17 mouse cellular contexts compared by ENCODE assay signal in genomic region chr7:28814306-28815034, GRCm38 (mm10). TPM values are rescaled to one million over a fixed set of nuclear protein-coding genes. Genes with fewer than 3 reads are reported as not detected.
A peak's percentile ranks its signal among the peaks of the same experiment; 100 is the strongest.
DNase-seq lines count a peak whose midpoint lies in the region; ATAC-seq and TF ChIP-seq lines count a peak whose summit lies in the region.
"Had no signal": no experiment of that assay in that cellular context is flagged by ENCODE, and none has a peak within 500 bp of the region (broad histone marks: within the 10 kb centered on the region; RNA-seq: fewer than 3 reads in every experiment).

No protein-coding gene starts in this region.

- TF ChIP-seq CTCF in heart, adult 2 months (IDR thresholded peaks at IDR 0.05), result no peak
- no peak for TF ChIP-seq CTCF in layer of hippocampus, adult 2 months (conservative IDR thresholded peaks at IDR 0.05)

- H3K36me3 ChIP-seq in heart, adult 2 months (ENCODE audit: control insufficient read depth, insufficient read depth, low read length), result peaks cover 58% of the 10 kb centered on the region
- peaks cover 72% of the 10 kb centered on the region for H3K36me3 ChIP-seq in ES-E14 (ENCODE audit: control insufficient read depth, insufficient read depth, low read length, poor library complexity, severe bottlenecking)
- H3K36me3 ChIP-seq in limb, embryonic 10.5 days, result peaks cover 78% of the 10 kb centered on the region

- no peaks in the 10 kb centered on the region for H3K27me3 ChIP-seq in heart, adult 2 months (ENCODE audit: control insufficient read depth, insufficient read depth, low read length)
- H3K27me3 ChIP-seq in limb, embryonic 10.5 days (ENCODE audit: low read depth, poor library complexity, severe bottlenecking), result no peaks in the 10 kb centered on the region
- H3K27me3 ChIP-seq: heart, embryonic 15.5 days; neural tube, embryonic 15.5 days had no signal

- intact Hi-C loops in heart, adult 2 months (cut with DNase I), result loop anchor here (5.0 kb wide), 1 partner anchor 432 kb away; the partner anchor contains the start of gene Zfp36
- intact Hi-C loops in heart, postnatal 10 days (cut with DNase I), result loop anchor here (5.0 kb wide), 1 partner anchor 143 kb away; no protein-coding TSS in a partner anchor

- 36% methylated on average over 5 of the region's 5 CpGs for WGBS in heart, adult 2 months
- WGBS in limb, embryonic 10.5 days, result 90% methylated on average over 5 of the region's 5 CpGs

- H3K27ac ChIP-seq in heart, adult 2 months, result peak overlapping the region; percentile 99
- H3K27ac ChIP-seq in layer of hippocampus, adult 2 months, result peak overlapping the region; percentile 58; the same call in 1 of the 2 replicates
- H3K27ac ChIP-seq in ES-E14 (ENCODE audit: insufficient read depth, low read depth, low read length, poor library complexity, severe bottlenecking), result no peak overlapping the region
- no peak overlapping the region for H3K27ac ChIP-seq in limb, embryonic 10.5 days
- H3K27ac ChIP-seq: hindbrain, embryonic 14.5 days; neural tube, embryonic 15.5 days had no signal

- no peak for TF ChIP-seq EP300 in heart, adult 2 months (IDR thresholded peaks at IDR 0.05; ENCODE audit: insufficient read depth, low read depth, low read length)

- no peak overlapping the region for H3K4me3 ChIP-seq in heart, adult 2 months
- no peak overlapping the region for H3K4me3 ChIP-seq in layer of hippocampus, adult 2 months
- no peak overlapping the region for H3K4me3 ChIP-seq in ES-E14 (ENCODE audit: insufficient read depth in 1 of 2, low read depth in 1 of 2, low read length in 2 of 2, poor library complexity in 1 of 2, severe bottlenecking in 1 of 2)
- 0 out of 2 replicates have a peak overlapping the region, but pooled peaks have one; percentile 87 for H3K4me3 ChIP-seq in limb, embryonic 10.5 days
- H3K4me3 ChIP-seq: heart, embryonic 15.5 days; neural tube, embryonic 15.5 days had no signal

- no peaks in the 10 kb centered on the region for H3K79me2 ChIP-seq in heart, adult 2 months (replicated peaks; ENCODE audit: control insufficient read depth, insufficient read depth, low read length)

- in situ Hi-C loops in ES-E14 (cut with MboI; ENCODE audit: low sequenced_read_pairs in 2 of 2, unreplicated experiment in 2 of 2), result no loop called here

- DNase-seq in heart, adult 2 months, result no peak
- DNase-seq in heart, postnatal 10 days, result no peak
- no peak for DNase-seq in layer of hippocampus, adult 2 months (ENCODE audit: low spot score in 2 of 2)
- no peak for DNase-seq in layer of hippocampus, postnatal 14 days (ENCODE audit: low spot score in 2 of 2)
- no peak for DNase-seq in ES-E14 (ENCODE audit: low read depth, low spot score)
- no peak for DNase-seq in limb, embryonic 10.5 days (ENCODE audit: low spot score)
- DNase-seq in right cerebral cortex, adult 18-20 months, result no peak
- DNase-seq: adrenal gland, postnatal 10 days; cerebellum, postnatal 10 days; gastrocnemius, postnatal 10 days; kidney, adult 8-10 months; retina, postnatal 1 day had no signal

- H3K9me3 ChIP-seq in ES-E14 (ENCODE audit: control insufficient read depth, insufficient read depth, low read depth, low read length), result no peaks in the 10 kb centered on the region
- H3K9me3 ChIP-seq in limb, embryonic 10.5 days (replicated peaks), result no peaks in the 10 kb centered on the region
- H3K9me3 ChIP-seq: heart, embryonic 15.5 days; neural tube, embryonic 15.5 days had no signal

- H3K4me1 ChIP-seq in heart, adult 2 months (ENCODE audit: control insufficient read depth, insufficient read depth, low read length), result peaks cover 29% of the 10 kb centered on the region
- peaks cover 1 to 21% of the 10 kb centered on the region in 2 experiments; a peak in 3 of 4 replicates for H3K4me1 ChIP-seq in ES-E14 (ENCODE audit: control insufficient read depth in 2 of 2, insufficient read depth in 2 of 2, low read length in 2 of 2, poor library complexity in 1 of 2)
- H3K4me1 ChIP-seq in limb, embryonic 10.5 days, result peaks cover 48% of the 10 kb centered on the region

- ATAC-seq in CD4-positive, CD25-positive, alpha-beta regulatory T cell, adult 4 months, result no peak
- ATAC-seq: lung, postnatal 0 days had no signal

- no peak; the same call in 1 of the 2 replicates for TF ChIP-seq POLR2A in heart, adult 2 months (IDR thresholded peaks at IDR 0.05; ENCODE audit: insufficient read depth, low read depth, low read length)

- H3K9ac ChIP-seq in heart, adult 2 months (ENCODE audit: low read depth, low read length), result no peak overlapping the region
- peak overlapping the region; percentile 0; the same call in 1 of the 2 replicates for H3K9ac ChIP-seq in ES-E14 (ENCODE audit: insufficient read depth, low read depth, low read length, poor library complexity, severe bottlenecking)
- H3K9ac ChIP-seq: heart, embryonic 15.5 days; hindbrain, embryonic 14.5 days had no signal

TF ChIP-seq in ES-E14, 5 proteins besides CTCF, POLR2A, EP300 and RAD21:
- TF ChIP-seq ZC3H11A (IDR thresholded peaks at IDR 0.05; ENCODE audit: borderline replicate concordance, low read depth, low read length) (no peak), CHD2 (IDR thresholded peaks at IDR 0.05; ENCODE audit: low read depth, low read length) (no peak), ZNF384 (IDR thresholded peaks at IDR 0.05; ENCODE audit: low read depth, low read length) (peak; percentile 19; the same call in 1 of the 2 replicates)
TF ChIP-seq in ES-E14: peak in this region for 1.

RNA-seq across cellular contexts. Expression of gene Hnrnpl, which starts 6.1 kb away (rescaled TPM):
- total RNA-seq in heart, adult 2 months (2021), result 100 to 1,000 TPM; 192 to 206 TPM
- 208 and 348 TPM in 2 replicates for polyA plus RNA-seq in heart, adult 2 months (2012; rRNA removed)
- 100 to 1,000 TPM; 423 to 428 TPM for total RNA-seq in heart, postnatal 10 days (2021)
- total RNA-seq in layer of hippocampus, adult 2 months (2021), result 100 to 1,000 TPM; 410 to 476 TPM
- 100 to 1,000 TPM; 379 to 416 TPM for total RNA-seq in layer of hippocampus, postnatal 14 days (2021)
- total RNA-seq in ES-E14 (2012; rRNA removed), result 464 and 530 TPM in 2 replicates
- 335 and 336 TPM in 2 replicates for polyA plus RNA-seq in limb, embryonic 10.5 days (2016; fragmentation: Nextera tagmentation; extraction: Ambion mirVana)
- polyA plus RNA-seq in CD4-positive, CD25-positive, alpha-beta regulatory T cell, adult 4 months (2017; shearing (Covaris generic)), result 100 to 1,000 TPM; 181 to 326 TPM

RNA-seq across cellular contexts. Expression of gene Ech1, which starts 10.5 kb away (rescaled TPM):
- total RNA-seq in heart, adult 2 months (2021), result 1,000 to 10,000 TPM; 1,826 to 2,229 TPM
- 2,087 and 2,697 TPM in 2 replicates for polyA plus RNA-seq in heart, adult 2 months (2012; rRNA removed)
- total RNA-seq in heart, postnatal 10 days (2021), result 1,000 to 10,000 TPM; 1,137 to 1,217 TPM
- total RNA-seq in layer of hippocampus, adult 2 months (2021), result 10 to 100 TPM; 66.4 to 68.8 TPM
- total RNA-seq in layer of hippocampus, postnatal 14 days (2021), result 10 to 100 TPM; 58.2 to 61.2 TPM
- 64.1 and 75.6 TPM in 2 replicates for total RNA-seq in ES-E14 (2012; rRNA removed)
- polyA plus RNA-seq in limb, embryonic 10.5 days (2016; fragmentation: Nextera tagmentation; extraction: Ambion mirVana), result 69.1 and 90.7 TPM in 2 replicates
- 100 to 1,000 TPM; 198 to 237 TPM for polyA plus RNA-seq in CD4-positive, CD25-positive, alpha-beta regulatory T cell, adult 4 months (2017; shearing (Covaris generic))

RNA-seq across cellular contexts. Expression of gene Lgals4, which starts 19.2 kb away (rescaled TPM):
- total RNA-seq in heart, adult 2 months (2021), result 10 to 100 TPM; 18.5 to 27.6 TPM
- polyA plus RNA-seq in heart, adult 2 months (2012; rRNA removed), result 63.6 and 121 TPM in 2 replicates
- 10 to 100 TPM; 35.0 to 35.8 TPM for total RNA-seq in heart, postnatal 10 days (2021)
- 1 to 10 TPM; 4.4 to 6.8 TPM for total RNA-seq in layer of hippocampus, adult 2 months (2021)
- total RNA-seq in layer of hippocampus, postnatal 14 days (2021), result 1 to 10 TPM; 3.9 to 4.2 TPM
- total RNA-seq in ES-E14 (2012; rRNA removed), result 5.5 and 9.6 TPM in 2 replicates
- 2.7 and 4.1 TPM in 2 replicates for polyA plus RNA-seq in limb, embryonic 10.5 days (2016; fragmentation: Nextera tagmentation; extraction: Ambion mirVana)
- 10 to 100 TPM; 28.0 to 57.1 TPM for polyA plus RNA-seq in CD4-positive, CD25-positive, alpha-beta regulatory T cell, adult 4 months (2017; shearing (Covaris generic))

RNA-seq across cellular contexts. Expression of gene Rinl, which starts 25.7 kb away (rescaled TPM):
- total RNA-seq in heart, adult 2 months (2021), result 1 to 10 TPM; 1.3 to 2.0 TPM
- polyA plus RNA-seq in heart, adult 2 months (2012; rRNA removed), result 3.2 and 3.3 TPM in 2 replicates
- 1 to 10 TPM; 2.1 to 2.2 TPM for total RNA-seq in heart, postnatal 10 days (2021)
- total RNA-seq in layer of hippocampus, adult 2 months (2021), result 1 to 10 TPM; 2.6 to 4.5 TPM
- 1 to 10 TPM; 2.9 to 3.3 TPM for total RNA-seq in layer of hippocampus, postnatal 14 days (2021)
- total RNA-seq in ES-E14 (2012; rRNA removed), result 17.2 and 18.9 TPM in 2 replicates
- 2.7 and 3.0 TPM in 2 replicates for polyA plus RNA-seq in limb, embryonic 10.5 days (2016; fragmentation: Nextera tagmentation; extraction: Ambion mirVana)
- 100 to 1,000 TPM; 197 to 273 TPM for polyA plus RNA-seq in CD4-positive, CD25-positive, alpha-beta regulatory T cell, adult 4 months (2017; shearing (Covaris generic))

RNA-seq across cellular contexts. Expression of gene Nfkbib, which starts 47.2 kb away (rescaled TPM):
- 10 to 100 TPM; 25.1 to 31.6 TPM for total RNA-seq in heart, adult 2 months (2021)
- 18.7 and 27.8 TPM in 2 replicates for polyA plus RNA-seq in heart, adult 2 months (2012; rRNA removed)
- 10 to 100 TPM; 15.4 to 16.1 TPM for total RNA-seq in heart, postnatal 10 days (2021)
- 10 to 100 TPM; 25.6 to 27.2 TPM for total RNA-seq in layer of hippocampus, adult 2 months (2021)
- total RNA-seq in layer of hippocampus, postnatal 14 days (2021), result 10 to 100 TPM; 31.4 to 33.9 TPM
- total RNA-seq in ES-E14 (2012; rRNA removed), result 17.7 and 20.1 TPM in 2 replicates
- 50.5 and 63.1 TPM in 2 replicates for polyA plus RNA-seq in limb, embryonic 10.5 days (2016; fragmentation: Nextera tagmentation; extraction: Ambion mirVana)
- polyA plus RNA-seq in CD4-positive, CD25-positive, alpha-beta regulatory T cell, adult 4 months (2017; shearing (Covaris generic)), result 10 to 100 TPM; 54.3 to 56.8 TPM

Comparison
In these comparisons a context has a peak if more than half of its experiments do, and no peak if none do; other contexts are left out.
1. H3K27ac ChIP-seq: peak in heart, adult 2 months (single experiment) and layer of hippocampus, adult 2 months (single experiment); none in ES-E14 (single experiment) and limb, embryonic 10.5 days (single experiment).
2. RNA of gene Ech1, which starts 10.5 kb away (total RNA-seq): 1,826 to 2,229 TPM in heart, adult 2 months and 1,137 to 1,217 TPM in heart, postnatal 10 days; 66.4 to 68.8 TPM in layer of hippocampus, adult 2 months, 64.1 to 75.6 TPM in ES-E14 and 58.2 to 61.2 TPM in layer of hippocampus, postnatal 14 days; every median in the first group is over 10 times any median in the second.